Mouse (Mus musculus): Measurements from ENCODE around the gene Psma4.
A peak's percentile ranks its signal among the peaks of the same experiment; 100 is the strongest.

The Psma4 gene

GRCm38 (mm10) chr9:54982401-54982800 is 31.8 kb downstream of the Psma4 start:
- DNase-seq (ENCODE audit: low spot score in 2 of 2), result peak in 1 of 2 experiments; percentile 14

GRCm38 (mm10) chr9:54990362-54990761 is 39.8 kb downstream of the Psma4 start:
- DNase-seq (ENCODE audit: low spot score in 2 of 2), result no peak

GRCm38 (mm10) chr9:54994381-54994780 is 43.8 kb downstream of the Psma4 start:
- peak in 1 of 2 experiments; percentile 46 for DNase-seq (ENCODE audit: low spot score in 2 of 2)

- no peak for DNase-seq (ENCODE audit: low spot score in 2 of 2)
Measured at GRCm38 (mm10) chr9:54995645-54996044, 45.1 kb downstream of the Psma4 start.

- no peak for DNase-seq (ENCODE audit: low spot score in 2 of 2)
Measured at GRCm38 (mm10) chr9:55003609-55004008, 53.0 kb downstream of the Psma4 start.

Measured in spleen, postnatal 4 days (tissue).